Mouse (Mus musculus) bone marrow, adult 2 months (tissue): ENCODE measurements at regions not wholly inside any gene's neighbourhood (a gene's known extent, or its start where the extent isn't known, plus 50 kb on each side); places are given as distances from the start of the nearest gene placed in this dataset.

ENCODE experiments used
- CTCF ChIP-seq: fragments of 200-500 bp; IDR thresholded peaks from 2 replicates; pipeline ENCODE4 v1.5.1; 2011; ENCODE audit warnings: low read length, control low read depth; ENCODE audit not compliant: control insufficient read depth, insufficient read depth
- POLR2A ChIP-seq: fragments of 200-500 bp; IDR thresholded peaks from 2 replicates; pipeline ENCODE4 v1.6.1; 2011; ENCODE audit warnings: low read depth, mild to moderate bottlenecking, control low read depth, low read length, borderline replicate concordance; ENCODE audit not compliant: control insufficient read depth

- no peak for TF ChIP-seq CTCF
- TF ChIP-seq POLR2A: no peak
Observed at GRCm38 (mm10) chr7:129938141-129938540, 346.5 kb downstream of the Wdr11 start.
